Mouse (Mus musculus) thymus, adult 2 months (tissue): ENCODE data around the gene Ldlrad3.

Experiments
- CTCF ChIP-seq: fragments of 200-500 bp; IDR thresholded peaks from 2 replicates; pipeline ENCODE4 v1.5.1; 2012; ENCODE audit warnings: mild to moderate bottlenecking, control low read depth, low read length, moderate library complexity, borderline replicate concordance; ENCODE audit not compliant: control insufficient read depth, poor library complexity, insufficient read depth; ENCODE audit errors: extremely low read depth
- POLR2A ChIP-seq: fragments of 200-500 bp; IDR thresholded peaks from 2 replicates; pipeline ENCODE4 v1.6.1; 2012; ENCODE audit warnings: mild to moderate bottlenecking, low read length, control low read depth, moderate library complexity; ENCODE audit not compliant: control insufficient read depth, poor library complexity, insufficient read depth; ENCODE audit errors: extremely low read depth

DNA sequence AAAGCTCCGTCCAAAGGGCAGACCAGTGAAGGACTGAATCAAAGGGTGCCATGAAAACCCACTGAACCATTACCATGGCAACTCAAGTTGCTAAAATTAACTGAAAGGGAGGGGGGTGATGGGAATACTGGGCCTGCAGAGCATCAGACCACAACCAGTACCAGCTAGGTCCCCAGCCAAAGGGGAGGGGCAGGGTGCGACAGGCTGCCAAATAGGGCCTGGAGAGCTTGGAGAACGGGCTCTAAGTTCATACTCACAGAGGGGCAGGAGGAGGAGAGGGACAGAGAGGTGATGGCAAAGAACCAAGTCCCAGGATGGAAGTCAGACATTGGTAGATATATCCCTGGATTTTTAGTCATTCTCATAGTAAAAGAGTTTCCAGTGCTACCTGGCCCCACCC lies 222.8 kb downstream of the Ldlrad3 start:
- no peak for TF ChIP-seq POLR2A
- TF ChIP-seq CTCF = no peak
